Mouse (Mus musculus): ENCODE data around the gene Slc25a39. TPM values are rescaled to one million over a fixed set of nuclear protein-coding genes. Genes with fewer than 3 reads are reported as not detected.
A peak's percentile ranks its signal among the peaks of the same experiment; 100 is the strongest.

Slc25a39 gene
- total and polyA plus RNA-seq, 3 experiments, result 183 to 325 TPM; not detected in 1

DNA sequence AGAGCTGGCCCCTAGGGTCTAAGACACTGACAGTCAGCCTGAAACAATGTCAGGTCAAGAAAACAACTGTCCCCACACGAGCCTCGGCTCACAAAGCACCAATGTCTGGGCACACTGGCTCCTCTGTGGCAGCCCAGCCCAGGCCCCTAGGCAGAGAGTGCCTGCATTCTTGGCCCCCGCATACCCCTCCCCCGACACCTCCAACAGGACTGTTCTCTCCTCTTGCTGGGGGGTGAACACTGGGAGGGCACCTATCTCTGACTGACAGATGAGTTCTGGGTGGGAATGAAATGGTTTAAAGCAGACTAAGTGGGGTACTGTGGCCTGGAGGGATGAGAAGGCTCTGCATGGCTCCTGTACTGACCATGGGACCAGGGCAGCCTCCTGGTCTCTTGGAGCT lies 42.0 kb downstream of the Slc25a39 start:
- Histone ChIP-seq H3K4me3 (ENCODE audit: control insufficient read depth in 1 of 2, insufficient read depth in 1 of 2, low read depth in 2 of 2, low read length in 2 of 2) (no peak overlapping the region), H3K27me3 (ENCODE audit: control insufficient read depth in 1 of 2, insufficient read depth in 2 of 2, low read length in 2 of 2) (peaks cover 2 to 19% of the 10 kb centered on the region in 2 experiments; a peak in 3 of 4 replicates), H3K79me2 (ENCODE audit: control insufficient read depth, insufficient read depth, low read length, poor library complexity) (no peaks in the 10 kb centered on the region), H3K9me3 (replicated peaks; ENCODE audit: insufficient read depth, low read length) (no peaks in the 10 kb centered on the region), H3K36me3 (ENCODE audit: control insufficient read depth in 1 of 2, insufficient read depth in 2 of 2, low read length in 2 of 2) (no peaks in the 10 kb centered on the region), H3K27ac (ENCODE audit: control insufficient read depth, low read depth, low read length) (no peak overlapping the region), H3K4me1 (ENCODE audit: control insufficient read depth in 1 of 2, insufficient read depth in 2 of 2, low read length in 2 of 2) (peaks cover 0 to 5% of the 10 kb centered on the region in 2 experiments; a peak in 1 of 4 replicates), H3K9ac (ENCODE audit: control insufficient read depth, low read depth, low read length, poor library complexity, severe bottlenecking) (no peak overlapping the region)
- DNase-seq (ENCODE audit: low read depth, low spot score), result no peak
- no peak for TF ChIP-seq ETS1 (IDR thresholded peaks at IDR 0.05; ENCODE audit: low read depth, low read length)
- TF ChIP-seq CTCF (IDR thresholded peaks at IDR 0.05 in 2 of 3, conservative IDR thresholded peaks at IDR 0.05 in 1 of 3; ENCODE audit: control insufficient read depth in 1 of 3, insufficient read depth in 1 of 3, low read depth in 2 of 3, low read length in 3 of 3, poor library complexity in 1 of 3, severe bottlenecking in 1 of 3), result no peak

DNA sequence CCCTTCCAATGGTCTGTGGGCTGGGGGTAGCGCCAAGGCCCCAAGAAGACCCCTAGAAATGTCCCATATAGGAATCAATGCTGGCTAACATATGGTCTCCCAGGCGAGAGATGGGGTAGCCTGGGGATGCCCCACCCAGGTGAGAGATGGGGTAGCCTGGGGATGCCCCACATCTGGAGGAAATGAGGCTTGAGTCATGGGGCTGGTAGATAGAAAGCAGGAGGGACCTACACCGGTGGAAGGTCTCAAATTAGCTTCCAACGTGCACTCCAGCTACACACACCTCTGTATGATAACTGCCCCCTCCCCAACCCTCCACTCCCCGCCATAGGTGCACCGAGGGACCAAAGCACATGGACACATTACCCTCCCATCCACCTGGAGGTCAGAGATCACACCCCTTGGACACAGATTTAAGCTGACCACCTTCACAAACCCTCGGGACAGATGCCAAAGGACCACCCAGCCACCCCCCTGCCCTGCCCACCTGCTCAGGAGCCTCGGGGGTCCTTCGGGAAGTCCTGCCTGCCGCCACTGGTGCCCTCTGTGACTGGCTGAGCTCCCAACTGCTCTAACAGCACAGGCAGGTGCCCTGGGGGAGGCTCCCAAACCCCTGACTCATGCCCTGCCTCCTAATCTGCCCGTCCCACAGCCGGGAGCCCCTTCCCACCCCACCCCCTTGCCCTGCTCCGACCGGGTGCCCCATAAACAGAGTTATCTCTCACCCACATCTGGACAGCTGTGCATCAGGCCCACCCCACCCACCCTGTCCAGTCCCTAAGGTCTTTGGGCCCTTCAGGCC lies 43.0 kb downstream of the Slc25a39 start:
- H3K27ac ChIP-seq (ENCODE audit: control insufficient read depth, low read depth, low read length), result no peak overlapping the region
- H3K9ac ChIP-seq (ENCODE audit: control insufficient read depth, low read depth, low read length, poor library complexity, severe bottlenecking), result no peak overlapping the region
- no peak for TF ChIP-seq USF2 (IDR thresholded peaks at IDR 0.05; ENCODE audit: borderline replicate concordance in 1 of 2, insufficient read depth in 1 of 2, low read depth in 1 of 2, low read length in 2 of 2)
- TF ChIP-seq BHLHE40 (IDR thresholded peaks at IDR 0.05; ENCODE audit: borderline replicate concordance, low read depth, low read length), result no peak
- TF ChIP-seq RCOR1 (IDR thresholded peaks at IDR 0.05; ENCODE audit: low read depth, low read length), result no peak
- TF ChIP-seq POLR2A (IDR thresholded peaks at IDR 0.05; ENCODE audit: control insufficient read depth in 1 of 2, insufficient read depth in 1 of 2, low read depth in 1 of 2, low read length in 2 of 2, poor library complexity in 1 of 2), result no peak
- TF ChIP-seq KAT2A (conservative IDR thresholded peaks at IDR 0.05; ENCODE audit: low read depth, low read length), result no peak
- no peak overlapping the region for H3K4me3 ChIP-seq (ENCODE audit: control insufficient read depth in 1 of 2, insufficient read depth in 1 of 2, low read depth in 2 of 2, low read length in 2 of 2)
- DNase-seq (ENCODE audit: low read depth, low spot score), result no peak
- peaks cover 2 to 12% of the 10 kb centered on the region in 2 experiments; a peak in 3 of 4 replicates for H3K27me3 ChIP-seq (ENCODE audit: control insufficient read depth in 1 of 2, insufficient read depth in 2 of 2, low read length in 2 of 2)
- H3K9me3 ChIP-seq (replicated peaks; ENCODE audit: insufficient read depth, low read length), result no peaks in the 10 kb centered on the region
- no peaks in the 10 kb centered on the region for H3K79me2 ChIP-seq (ENCODE audit: control insufficient read depth, insufficient read depth, low read length, poor library complexity)
- no peaks in the 10 kb centered on the region for H3K36me3 ChIP-seq (ENCODE audit: control insufficient read depth in 1 of 2, insufficient read depth in 2 of 2, low read length in 2 of 2)
- peaks cover 0 to 5% of the 10 kb centered on the region in 2 experiments; a peak in 1 of 4 replicates for H3K4me1 ChIP-seq (ENCODE audit: control insufficient read depth in 1 of 2, insufficient read depth in 2 of 2, low read length in 2 of 2)

DNA sequence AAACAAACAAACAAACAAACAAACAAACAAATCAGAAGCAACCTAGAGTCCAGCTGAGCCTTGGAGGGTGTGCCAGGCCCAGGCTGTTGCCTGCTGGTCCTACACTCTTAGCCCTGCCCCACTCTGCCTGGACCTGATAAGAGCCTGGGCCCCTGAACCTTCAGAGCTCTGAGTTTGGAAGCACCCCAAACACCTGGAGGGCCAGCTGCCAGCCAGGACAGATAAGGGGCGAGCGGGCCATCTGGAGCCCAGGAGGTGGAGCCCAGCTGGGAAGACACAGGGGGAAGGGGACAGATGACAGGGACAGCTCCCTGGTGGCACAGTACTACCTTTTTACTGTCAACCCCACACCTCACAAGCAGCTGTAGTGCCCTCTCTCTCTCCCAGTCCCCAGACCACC lies 44.1 kb downstream of the Slc25a39 start:
- peaks cover 0 to 5% of the 10 kb centered on the region in 2 experiments; a peak in 1 of 4 replicates for H3K4me1 ChIP-seq (ENCODE audit: control insufficient read depth in 1 of 2, insufficient read depth in 2 of 2, low read length in 2 of 2)
- no peak overlapping the region for H3K9ac ChIP-seq (ENCODE audit: control insufficient read depth, low read depth, low read length, poor library complexity, severe bottlenecking)
- no peak overlapping the region for H3K4me3 ChIP-seq (ENCODE audit: control insufficient read depth in 1 of 2, insufficient read depth in 1 of 2, low read depth in 2 of 2, low read length in 2 of 2)
- DNase-seq (ENCODE audit: low read depth, low spot score), result peak; percentile 58
- H3K27me3 ChIP-seq (ENCODE audit: control insufficient read depth in 1 of 2, insufficient read depth in 2 of 2, low read length in 2 of 2), result peaks cover 2 to 8% of the 10 kb centered on the region in 2 experiments
- no peaks in the 10 kb centered on the region for H3K36me3 ChIP-seq (ENCODE audit: control insufficient read depth in 1 of 2, insufficient read depth in 2 of 2, low read length in 2 of 2)
- no peak overlapping the region for H3K27ac ChIP-seq (ENCODE audit: control insufficient read depth, low read depth, low read length)
- TF ChIP-seq HCFC1 (IDR thresholded peaks at IDR 0.05; ENCODE audit: low read depth, low read length) (no peak), TCF12 (IDR thresholded peaks at IDR 0.05; ENCODE audit: low read depth, low read length) (peak; percentile 97), MAFK (IDR thresholded peaks at IDR 0.05; ENCODE audit: borderline replicate concordance, low read depth, low read length) (no peak), EP300 (IDR thresholded peaks at IDR 0.05; ENCODE audit: low read depth in 1 of 2, low read length in 2 of 2) (peak in 1 of 2 experiments; percentile 76; a peak in 3 of 4 replicates), GATA1 (IDR thresholded peaks at IDR 0.05; ENCODE audit: low read depth, low read length) (peak; percentile 35; the same call in 1 of the 2 replicates), TAL1 (IDR thresholded peaks at IDR 0.05; ENCODE audit: low read length) (peak; percentile 74), ETS1 (IDR thresholded peaks at IDR 0.05; ENCODE audit: low read depth, low read length) (peak; percentile 85)
- no peaks in the 10 kb centered on the region for H3K79me2 ChIP-seq (ENCODE audit: control insufficient read depth, insufficient read depth, low read length, poor library complexity)
- H3K9me3 ChIP-seq (replicated peaks; ENCODE audit: insufficient read depth, low read length), result no peaks in the 10 kb centered on the region

All from MEL (cell line).